Mouse (Mus musculus): Measurements from ENCODE around the gene Slc24a4.

DNA sequence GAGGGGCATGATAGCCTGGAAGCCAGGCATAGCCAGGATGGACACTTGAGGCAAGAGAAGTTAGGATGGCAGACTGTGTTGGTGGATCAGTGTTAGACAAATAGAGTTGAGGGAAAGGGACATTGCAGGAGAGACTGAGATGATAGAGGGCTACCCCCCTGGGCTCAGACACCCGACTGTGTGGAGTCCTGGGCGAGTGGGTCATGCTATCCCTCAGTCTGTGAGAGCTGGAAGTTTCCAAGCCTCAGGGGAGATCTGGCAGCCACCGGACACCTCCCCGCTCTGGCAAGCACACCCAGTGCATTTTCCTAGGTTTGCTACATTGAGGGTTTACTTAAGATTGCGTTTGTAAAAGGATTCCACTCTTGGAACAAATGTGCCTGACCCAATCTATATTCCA, 157.2 kb downstream of the Slc24a4 start:
- TF ChIP-seq POLR2A (IDR thresholded peaks at IDR 0.05; ENCODE audit: borderline replicate concordance, extremely low read depth, insufficient read depth, insufficient read length, poor library complexity, severe bottlenecking) (no peak), CTCF (IDR thresholded peaks at IDR 0.05; ENCODE audit: borderline replicate concordance, extremely low read depth, insufficient read depth, insufficient read length) (no peak)

Data from brain, embryonic 14.5 days (tissue).